Mouse (Mus musculus) cortical plate, adult 2 months (tissue): ENCODE data around the gene Nkx1-2. TPM values are rescaled to one million over a fixed set of nuclear protein-coding genes. Genes with fewer than 3 reads are reported as not detected.

Experiments used
- H3K27ac ChIP-seq: fragments of 200-500 bp; 2 replicates; pipeline ENCODE4 v1.5.1; 2012; ENCODE audit warnings: low read length, control low read depth, inconsistent platforms; ENCODE audit not compliant: insufficient read depth
- H3K4me1 ChIP-seq: fragments of 200-500 bp; 2 replicates; pipeline ENCODE4 v1.6.1; 2011; ENCODE audit warnings: low read length; ENCODE audit not compliant: control insufficient read depth, insufficient read depth
- H3K4me3 ChIP-seq: fragments of 200-500 bp; 2 replicates; pipeline ENCODE4 v1.5.1; 2011; ENCODE audit warnings: mild to moderate bottlenecking, low read length, control low read depth; ENCODE audit not compliant: insufficient read depth
- CTCF ChIP-seq: fragments of 200-500 bp; IDR thresholded peaks from 2 replicates; pipeline ENCODE4 v1.5.1; 2011; ENCODE audit warnings: mild to moderate bottlenecking, control low read depth, low read length; ENCODE audit not compliant: insufficient read depth; ENCODE audit errors: extremely low read depth
- POLR2A ChIP-seq: fragments of 200-500 bp; IDR thresholded peaks from 2 replicates; pipeline ENCODE4 v1.6.1; 2011; ENCODE audit warnings: mild to moderate bottlenecking, low read length, control low read depth; ENCODE audit not compliant: insufficient read depth; ENCODE audit errors: extremely low read depth
- polyA plus RNA-seq: library from polyadenylated mRNA; depleted of rRNA; stranded (reverse); fragments of >200 nt; gene quantifications from 2 replicates; pipeline ENCODE4 v1.2.3, GENCODE M21; 2012; rRNA removed

Nkx1-2 gene
- 0.04 TPM in 2 replicates for polyA plus RNA-seq

DNA sequence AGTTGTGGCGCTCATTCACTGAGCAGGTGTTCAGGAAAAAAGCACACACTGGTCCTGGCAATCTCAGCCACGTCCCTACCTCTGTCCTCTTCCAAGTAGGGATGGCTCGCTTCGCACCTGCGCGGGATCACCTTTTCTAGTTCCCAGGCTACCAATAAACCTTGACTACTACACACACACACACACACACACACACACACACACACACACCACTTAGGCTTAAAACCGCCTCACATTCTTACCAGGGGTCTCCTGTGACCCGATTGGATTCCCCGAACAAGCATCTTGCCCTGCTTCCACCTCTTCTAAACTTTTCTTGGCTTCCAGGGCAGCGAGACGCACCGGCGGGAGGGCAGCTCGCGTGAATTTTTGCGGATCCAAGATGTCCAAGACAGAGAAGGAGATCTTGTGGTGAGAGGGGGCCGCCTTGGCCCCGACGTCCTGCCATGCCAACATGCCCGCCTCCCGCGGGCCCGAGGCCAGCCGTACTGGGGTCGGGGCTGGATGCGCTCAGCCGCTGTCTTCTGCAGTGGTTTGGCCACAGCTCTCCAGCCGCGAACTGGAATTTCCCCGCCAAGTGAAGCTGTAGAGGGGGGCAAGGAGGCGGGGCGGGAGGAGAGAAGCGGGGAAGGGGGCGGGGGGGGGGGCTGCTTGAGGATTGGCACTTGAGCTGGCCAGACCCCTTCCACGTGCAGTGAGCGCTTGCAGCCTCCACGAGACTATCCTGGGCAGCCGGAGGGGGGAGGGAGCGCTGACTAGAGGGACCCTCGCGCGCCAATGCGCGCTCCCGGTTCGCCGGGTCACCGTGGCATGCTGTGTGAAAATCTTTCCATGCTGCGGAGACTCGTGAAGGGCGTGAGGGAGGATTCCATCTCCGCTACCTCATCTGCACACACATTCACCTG, at the start of gene Nkx1-2:
Nkx1-2 (minus strand) TSS at position 567 of the 905 bp plus-strand sequence.
- Histone ChIP-seq H3K27ac (no peak within 1 kb of the TSS), H3K4me3 (no peak within 1 kb of the TSS)
- TF ChIP-seq POLR2A (no peak), CTCF (no peak)

DNA sequence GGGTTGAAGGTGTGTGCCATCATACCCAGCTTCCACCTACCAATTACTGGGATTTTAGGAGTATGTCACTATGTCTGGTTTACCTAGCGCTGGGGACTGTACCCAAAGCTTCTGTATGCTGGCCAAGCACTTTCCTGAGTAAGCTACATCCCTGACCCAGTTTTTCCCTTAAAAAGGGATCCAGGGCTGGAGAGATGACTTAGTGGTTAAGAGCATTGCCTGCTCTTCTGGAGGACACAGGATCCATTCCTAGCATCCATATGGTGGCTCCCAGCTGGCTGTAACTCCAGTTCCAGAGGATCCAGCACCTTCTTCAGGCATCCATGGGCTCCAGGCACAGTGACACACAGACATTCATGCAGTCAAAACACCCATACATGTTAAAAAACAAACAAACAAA, 47.1 kb upstream of the Nkx1-2 start:
- Histone ChIP-seq H3K27ac (no peak overlapping the region), H3K4me1 (no peaks in the 10 kb centered on the region), H3K4me3 (no peak overlapping the region)
- TF ChIP-seq CTCF (no peak), POLR2A (no peak)

More for the DNA sequence above, at the start of gene Nkx1-2:
- no peaks in the 10 kb centered on the region for H3K4me1 ChIP-seq

DNA sequence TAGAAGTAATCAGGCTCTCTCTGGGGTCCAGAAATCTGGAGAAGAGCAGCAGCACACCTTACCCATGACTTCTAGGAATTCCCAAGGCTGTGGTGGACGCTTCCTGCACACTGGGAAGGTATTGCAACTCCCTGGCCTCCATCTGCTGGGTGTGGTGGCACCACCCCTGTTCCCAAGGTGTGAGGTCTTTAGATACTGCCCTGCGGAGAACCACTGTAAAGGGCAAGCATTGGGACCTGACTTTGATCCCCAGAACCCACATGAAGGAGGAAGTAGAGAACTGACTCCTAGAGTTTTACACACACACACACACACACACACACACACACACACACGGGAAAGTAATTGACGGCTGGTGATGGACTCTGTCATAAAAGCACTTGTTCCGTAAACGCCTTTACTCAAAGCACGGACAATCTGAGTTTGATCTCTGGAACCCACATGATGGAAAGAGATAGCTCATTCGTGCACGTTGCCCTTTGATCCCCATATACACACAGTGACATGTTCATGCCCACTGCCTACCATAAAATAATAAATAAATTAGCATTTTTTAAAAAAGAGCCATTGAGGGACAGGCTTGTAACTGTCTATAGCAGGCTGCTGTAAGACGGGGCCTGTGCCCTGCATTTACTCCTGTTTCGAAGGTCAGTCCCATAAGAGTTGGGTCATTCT, 45.3 kb upstream of the Nkx1-2 start:
- Histone ChIP-seq H3K4me3 (no peak overlapping the region), H3K27ac (no peak overlapping the region), H3K4me1 (no peaks in the 10 kb centered on the region)
- TF ChIP-seq CTCF (no peak), POLR2A (no peak)

DNA sequence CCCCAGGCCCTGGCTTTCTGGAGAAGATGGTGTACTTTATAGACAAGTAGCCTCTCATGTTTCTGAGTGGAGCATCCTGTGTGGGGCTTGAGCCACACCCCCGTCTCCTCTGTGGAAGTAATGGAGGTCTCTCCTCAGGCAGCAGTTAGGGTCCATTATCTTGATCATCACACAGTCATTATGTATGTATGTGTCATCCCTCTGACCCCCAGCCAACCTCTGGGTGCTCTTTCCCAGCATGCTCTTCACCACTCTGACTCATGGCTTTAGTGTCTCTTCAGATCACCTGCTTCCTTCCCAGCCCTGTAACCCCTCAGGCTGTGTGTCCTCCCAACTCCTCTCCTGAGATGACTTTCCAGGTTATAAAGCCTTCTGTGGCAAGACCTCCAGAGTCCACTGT, 42.2 kb upstream of the Nkx1-2 start:
- Histone ChIP-seq H3K27ac (no peak overlapping the region), H3K4me3 (no peak overlapping the region), H3K4me1 (no peaks in the 10 kb centered on the region)
- no peak for TF ChIP-seq POLR2A
- no peak for TF ChIP-seq CTCF

DNA sequence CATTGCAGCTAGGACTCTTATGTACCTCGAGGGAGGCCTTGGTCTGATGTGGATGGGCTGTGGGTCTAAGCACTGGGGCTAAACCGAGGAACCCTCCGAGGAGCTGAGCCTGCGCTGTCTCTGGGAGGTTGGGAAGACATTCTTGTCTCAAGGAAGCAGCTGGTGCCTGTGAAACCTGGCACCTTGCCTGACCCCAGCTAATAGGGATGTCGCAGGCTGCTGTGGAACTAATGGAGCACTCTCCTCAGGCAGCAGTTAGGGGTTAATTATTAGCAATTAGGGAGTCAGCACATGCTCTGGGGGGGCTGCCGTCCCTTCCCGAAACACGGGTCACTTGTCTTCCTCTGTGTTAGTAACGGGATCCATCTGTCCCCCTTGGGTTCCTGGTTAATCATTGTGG, 41.5 kb upstream of the Nkx1-2 start:
- Histone ChIP-seq H3K27ac (no peak overlapping the region), H3K4me3 (no peak overlapping the region), H3K4me1 (no peaks in the 10 kb centered on the region)
- no peak for TF ChIP-seq CTCF
- no peak for TF ChIP-seq POLR2A

DNA sequence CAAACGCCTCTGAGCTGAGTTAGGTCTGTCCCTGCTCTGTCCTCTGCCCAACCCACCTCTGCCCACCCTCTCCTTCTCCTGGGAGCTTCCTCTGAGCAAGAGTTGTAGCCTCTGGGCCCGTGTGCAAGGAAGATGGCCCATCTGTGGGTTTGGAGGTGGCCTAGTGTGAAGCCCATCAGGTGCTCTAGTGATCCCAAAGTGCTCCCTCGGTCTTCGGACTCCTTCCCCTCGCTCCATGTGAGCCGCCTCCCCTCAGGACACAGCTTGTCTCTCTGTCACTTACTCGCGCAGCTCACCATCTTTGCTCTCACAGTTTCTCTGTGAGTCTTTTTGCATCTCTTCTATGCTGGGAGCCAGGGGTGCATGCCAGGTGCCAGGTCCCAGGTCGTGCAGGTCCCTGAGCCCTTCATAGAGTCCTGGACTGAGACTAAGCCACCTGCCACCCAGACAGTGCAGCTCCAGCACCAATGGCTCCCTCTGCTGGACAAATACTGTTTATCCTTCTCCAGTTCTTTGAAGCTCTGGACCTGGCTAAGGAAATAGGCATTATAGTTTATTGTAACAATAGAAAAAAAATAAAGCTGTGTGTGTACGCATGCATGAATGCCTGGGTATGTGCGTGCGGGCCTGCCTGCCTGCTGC, 39.1 kb upstream of the Nkx1-2 start:
- TF ChIP-seq POLR2A (no peak), CTCF (peak; percentile 79)
- Histone ChIP-seq H3K4me3 (no peak overlapping the region), H3K4me1 (no peaks in the 10 kb centered on the region), H3K27ac (no peak overlapping the region)

DNA sequence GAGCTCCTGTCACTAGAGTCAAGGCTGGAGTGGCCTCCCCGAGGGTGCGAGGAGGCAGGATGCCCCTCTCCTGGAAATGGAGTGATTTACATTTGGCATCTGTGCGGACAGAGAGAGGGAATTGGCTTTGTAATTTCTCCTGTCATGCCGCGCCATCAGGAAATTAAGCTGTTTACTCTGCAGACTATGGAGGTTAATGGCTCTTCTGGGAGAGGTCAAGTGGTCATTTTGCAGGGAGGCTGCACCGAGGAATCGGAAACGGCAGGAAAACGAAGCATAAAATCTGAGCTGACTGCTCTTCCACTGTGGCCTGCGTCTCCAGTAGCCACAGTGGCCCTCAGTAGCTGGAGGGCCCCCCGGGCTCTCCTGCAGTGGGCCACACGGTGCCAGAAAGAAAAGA, 37.9 kb upstream of the Nkx1-2 start:
- Histone ChIP-seq H3K4me1 (no peaks in the 10 kb centered on the region), H3K27ac (no peak overlapping the region), H3K4me3 (no peak overlapping the region)
- TF ChIP-seq CTCF (no peak), POLR2A (no peak)

DNA sequence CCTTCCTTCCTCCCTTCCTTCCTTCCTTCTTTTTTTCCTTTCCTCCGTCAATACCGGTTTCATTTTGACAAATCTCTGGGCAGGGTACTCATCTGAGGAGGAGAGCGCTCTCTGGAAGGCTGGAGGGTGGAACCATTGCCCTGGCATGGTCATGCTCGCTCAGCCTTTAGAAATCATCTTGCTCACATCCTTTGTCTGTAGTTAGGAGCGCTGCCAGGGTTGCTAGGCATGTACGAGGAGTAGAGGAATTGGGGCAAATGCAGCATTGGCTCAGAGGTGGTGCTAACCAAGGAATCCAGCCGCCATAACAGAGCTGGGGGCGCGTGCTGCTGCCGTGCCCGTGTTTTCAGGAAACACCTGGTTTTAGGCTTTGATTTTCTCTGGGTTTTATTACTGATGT, 31.9 kb upstream of the Nkx1-2 start:
- Histone ChIP-seq H3K4me3 (no peak overlapping the region), H3K27ac (no peak overlapping the region), H3K4me1 (0 out of 2 replicates have a peak, but pooled peaks cover 2% of the 10 kb centered on the region)
- TF ChIP-seq POLR2A: no peak
- no peak for TF ChIP-seq CTCF

DNA sequence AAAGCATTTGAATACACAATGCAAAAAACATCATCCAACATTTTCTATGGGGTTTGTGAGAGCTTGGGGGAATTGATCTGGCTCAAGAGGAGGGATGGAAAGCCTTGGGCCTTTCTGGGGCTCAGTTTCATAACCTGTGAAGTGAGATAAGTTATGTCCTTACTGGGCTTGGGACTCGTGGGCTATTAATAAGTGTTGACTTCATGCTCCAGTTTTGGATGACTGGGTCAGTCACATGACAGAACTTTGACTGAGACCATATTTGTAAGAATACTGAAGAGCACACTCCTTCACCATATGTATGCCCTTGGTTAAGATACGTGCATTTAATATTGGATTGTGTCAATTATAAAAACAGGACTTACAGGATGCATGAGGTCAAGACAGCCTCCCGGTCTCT, 28.0 kb upstream of the Nkx1-2 start:
- Histone ChIP-seq H3K27ac (no peak overlapping the region), H3K4me3 (no peak overlapping the region), H3K4me1 (0 out of 2 replicates have a peak, but pooled peaks cover 2% of the 10 kb centered on the region)
- TF ChIP-seq POLR2A (no peak), CTCF (no peak)
